Mouse (Mus musculus) hindbrain, embryonic 14.5 days (tissue): ENCODE measurements around the gene Cluap1. TPM values are rescaled to one million over a fixed set of nuclear protein-coding genes. Genes with fewer than 3 reads are reported as not detected.

ENCODE experiments used
- ATAC-seq: fragments of 200-750 bp; cut with Nextera tagmentation; 2 replicates; pipeline ENCODE4 v1.8.0; 2017; ENCODE audit warnings: moderate number of reproducible peaks, mild to moderate bottlenecking, moderate TSS enrichment, moderate library complexity; ENCODE audit not compliant: low FRiP score
- DNase-seq: peaks from one replicate; pipeline ENCODE4 v3.0.0-alpha.2; 2015; ENCODE audit warnings: low spot score
- H3K27ac ChIP-seq: fragments of 300-500 bp; sonication (generic); 2 replicates; pipeline ENCODE4 v1.5.1; 2014; ENCODE audit warnings: mild to moderate bottlenecking, moderate library complexity
- H3K27me3 ChIP-seq: fragments of 300-500 bp; sonication (generic); 2 replicates; pipeline ENCODE4 v1.6.1; 2014; ENCODE audit warnings: mild to moderate bottlenecking, low read length, mixed read lengths; ENCODE audit not compliant: control insufficient read depth, insufficient read depth
- H3K36me3 ChIP-seq: fragments of 300-500 bp; sonication (generic); replicated peaks from 2 replicates; pipeline ENCODE4 v1.6.1; 2014; ENCODE audit not compliant: control insufficient read depth, insufficient read depth
- H3K4me1 ChIP-seq: fragments of 300-500 bp; sonication (generic); replicated peaks from 2 replicates; pipeline ENCODE4 v1.6.1; 2014; ENCODE audit warnings: antibody characterized with exemption, low read length, mixed read lengths; ENCODE audit not compliant: control insufficient read depth, insufficient read depth
- H3K4me2 ChIP-seq: fragments of 300-500 bp; sonication (generic); replicated peaks from 2 replicates; pipeline ENCODE4 v1.6.1; 2014; ENCODE audit warnings: mild to moderate bottlenecking, moderate library complexity
- H3K4me3 ChIP-seq: fragments of 300-500 bp; sonication (generic); replicated peaks from 2 replicates; pipeline ENCODE4 v1.5.1; 2014; ENCODE audit warnings: mild to moderate bottlenecking, low read length
- H3K9ac ChIP-seq: fragments of 300-500 bp; sonication (generic); 2 replicates; pipeline ENCODE4 v1.6.1; 2014
- H3K9me3 ChIP-seq: fragments of 300-500 bp; sonication (generic); 2 replicates; pipeline ENCODE4 v1.6.1; 2016; ENCODE audit warnings: low read length; ENCODE audit not compliant: control insufficient read depth
- WGBS: fragments of 180-500 bp; shearing (Covaris S2); extraction: QIAGEN DNeasy Blood & Tissue Kit; methylation state at CpG from one replicate; pipeline ENCODE4 v1.1.7; 2014; 5-methylcytosine and 5-hydroxymethylcytosine counted together
- polyA plus RNA-seq: library from polyadenylated mRNA; unstranded; fragments of >200 nt; fragmentation: Nextera tagmentation; extraction: Ambion mirVana; gene quantifications from 2 replicates; pipeline ENCODE4 v1.2.1, GENCODE M21; 2014

Cluap1 gene
- 37.4 and 40.8 TPM in 2 replicates for polyA plus RNA-seq

DNA sequence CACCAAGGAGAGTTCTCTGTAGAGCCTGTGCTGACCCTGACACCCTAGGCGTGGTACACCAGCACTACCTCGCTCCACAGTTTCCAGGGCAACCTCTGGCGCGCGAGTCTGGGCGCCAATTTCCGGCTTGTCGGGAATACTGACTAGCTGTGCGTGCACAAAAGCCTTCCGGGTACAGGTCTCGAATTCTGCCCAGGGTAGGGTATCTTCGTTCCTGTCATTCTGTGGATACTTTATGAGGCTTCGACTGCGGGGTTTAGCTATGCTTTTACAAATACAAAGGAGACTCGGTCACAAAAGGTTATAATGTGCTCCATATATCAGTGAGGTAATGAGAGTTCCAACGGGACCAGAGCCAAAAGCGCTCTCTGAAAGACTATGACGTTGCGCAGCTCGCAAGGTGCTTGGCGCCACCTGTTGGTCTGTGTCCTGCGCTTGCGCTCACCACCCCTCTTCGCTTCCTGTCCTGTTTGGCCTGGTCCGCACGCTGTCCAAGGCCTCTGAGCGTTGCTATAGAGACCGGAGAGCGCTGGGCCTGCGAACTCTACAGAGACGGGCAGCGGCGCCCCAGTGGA is at the start of gene Cluap1, which contains the start of gene 1700037C18Rik:
Gene Cluap1 (plus strand): TSS at position 265 of the 575 bp plus-strand sequence.
Gene 1700037C18Rik (minus strand): TSS at position 153 of the 575 bp plus-strand sequence.
- WGBS, result under 1% methylated on average over 33 of the region's 33 CpGs
- ATAC-seq (peak; percentile 96), DNase-seq (peak; percentile 92)
- peak within 1 kb of the TSS; percentile 75 for H3K27ac ChIP-seq
- no peaks in the 10 kb centered on the region for H3K27me3 ChIP-seq
- no peaks in the 10 kb centered on the region for H3K9me3 ChIP-seq
- peaks cover 51% of the 10 kb centered on the region for H3K36me3 ChIP-seq
- peak within 1 kb of the TSS; percentile 71 for H3K9ac ChIP-seq
- H3K4me3 ChIP-seq, result peak within 1 kb of the TSS; percentile 58
- peak within 1 kb of the TSS; percentile 78 for H3K4me2 ChIP-seq
- H3K4me1 ChIP-seq, result peaks cover 13% of the 10 kb centered on the region

DNA sequence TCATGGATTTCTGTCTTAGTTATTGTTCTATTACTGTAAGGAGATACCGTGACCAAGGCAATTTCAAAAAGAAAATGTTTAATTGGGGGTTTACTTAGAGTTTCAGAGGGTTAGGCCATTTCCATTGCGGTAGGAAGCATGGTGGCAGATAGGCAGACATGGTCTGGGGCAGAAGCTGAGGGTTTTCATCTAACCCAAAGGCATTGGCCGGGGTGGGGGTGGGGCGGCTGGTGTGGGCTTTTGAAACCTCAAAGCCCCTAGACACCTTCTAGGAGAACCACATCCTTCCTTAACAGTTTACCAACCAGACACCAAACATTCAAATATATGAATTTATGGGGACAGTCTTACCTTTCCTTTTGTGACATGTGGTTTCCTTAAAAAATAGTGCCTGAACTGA is 49.3 kb upstream of the Cluap1 start:
- no peak for ATAC-seq

DNA sequence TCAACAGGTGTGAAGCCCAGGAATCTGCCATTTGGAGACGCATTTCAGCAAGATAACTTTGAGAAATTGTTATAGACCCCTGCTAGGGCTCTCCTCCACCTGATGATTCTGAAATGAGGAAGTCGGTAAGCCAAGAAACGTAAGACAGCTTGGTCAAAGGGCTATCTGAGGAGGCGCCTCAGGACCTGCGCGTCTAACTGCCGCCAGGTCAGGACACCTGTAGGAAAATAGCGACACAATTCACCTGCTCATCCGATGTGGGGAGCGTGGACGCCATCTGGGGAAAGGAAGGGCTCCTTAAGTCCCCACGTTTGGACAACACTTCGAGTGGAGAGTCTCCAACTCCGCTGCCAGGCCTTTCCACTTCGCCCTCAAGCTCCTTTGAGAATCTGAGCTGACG is 36.8 kb upstream of the Cluap1 start:
- no peaks in the 10 kb centered on the region for H3K27me3 ChIP-seq
- no peak for DNase-seq
- 1% methylated on average over 16 of the region's 16 CpGs for WGBS
- peak; percentile 17; the same call in 1 of the 2 replicates for ATAC-seq
- H3K4me2 ChIP-seq, result peak overlapping the region; percentile 94
- H3K9ac ChIP-seq, result peak overlapping the region; percentile 64
- peak overlapping the region; percentile 48; the same call in 1 of the 2 replicates for H3K27ac ChIP-seq
- peaks cover 27% of the 10 kb centered on the region for H3K36me3 ChIP-seq
- H3K9me3 ChIP-seq, result no peaks in the 10 kb centered on the region
- H3K4me1 ChIP-seq, result peaks cover 12% of the 10 kb centered on the region
- peak overlapping the region; percentile 44 for H3K4me3 ChIP-seq

More for the DNA sequence above, 49.3 kb upstream of the Cluap1 start:
- H3K4me3 ChIP-seq, result no peak overlapping the region
- H3K27me3 ChIP-seq, result no peaks in the 10 kb centered on the region
- H3K36me3 ChIP-seq, result peaks cover 35% of the 10 kb centered on the region
- H3K9me3 ChIP-seq, result no peaks in the 10 kb centered on the region
- no peak overlapping the region for H3K4me2 ChIP-seq
- H3K27ac ChIP-seq, result no peak overlapping the region
- no peak for DNase-seq
- no peaks in the 10 kb centered on the region for H3K4me1 ChIP-seq
- H3K9ac ChIP-seq, result no peak overlapping the region
- 98% methylated on average over 4 of the region's 4 CpGs for WGBS

DNA sequence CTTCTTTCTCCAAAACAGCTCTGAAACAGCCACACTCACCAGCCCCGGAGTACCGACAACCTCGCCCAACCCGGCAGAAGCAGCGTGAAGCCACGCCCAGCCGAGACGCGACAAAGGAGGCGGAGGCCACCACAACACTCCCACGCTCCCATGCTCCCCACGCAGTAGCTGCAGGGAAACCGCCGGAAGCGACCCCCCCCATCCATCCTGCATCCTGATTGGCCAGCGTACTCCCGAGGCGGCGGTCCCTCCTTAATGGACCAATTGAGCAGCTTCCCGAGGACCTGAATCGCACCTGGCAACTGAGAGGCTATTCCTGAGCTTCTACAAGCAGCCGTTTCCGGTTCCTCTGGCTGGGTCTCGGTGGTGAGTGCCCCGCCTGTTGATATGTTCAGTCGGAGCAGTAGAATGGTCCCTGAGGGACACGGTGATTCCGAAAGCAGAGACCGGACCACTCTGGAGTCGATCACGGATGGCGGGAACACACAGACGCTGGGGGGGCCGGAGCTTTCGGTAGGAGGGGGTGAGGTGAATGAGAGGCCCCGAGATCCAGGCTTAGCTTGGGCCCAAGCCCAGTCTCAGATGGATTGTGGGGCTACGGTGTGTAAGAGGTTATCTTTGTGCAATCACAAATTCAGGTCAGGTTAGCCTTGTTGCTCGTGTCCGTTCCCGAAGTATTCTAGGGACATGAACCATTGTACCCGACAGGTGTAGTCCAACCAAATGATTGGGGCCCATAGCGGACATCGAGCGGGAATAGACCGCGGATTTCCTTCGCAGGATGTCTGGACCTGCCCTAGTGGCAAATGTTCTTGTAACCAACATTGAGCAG is 36.2 kb upstream of the Cluap1 start, which contains the start of gene Naa60:
Gene Naa60 (plus strand): TSS at position 160 of the 832 bp plus-strand sequence.
- Histone ChIP-seq H3K4me1 (peaks cover 12% of the 10 kb centered on the region), H3K9me3 (no peaks in the 10 kb centered on the region), H3K36me3 (peaks cover 29% of the 10 kb centered on the region), H3K27me3 (no peaks in the 10 kb centered on the region), H3K4me3 (peak within 1 kb of the TSS; percentile 44), H3K4me2 (peak within 1 kb of the TSS; percentile 94), H3K9ac (peak within 1 kb of the TSS; percentile 64), H3K27ac (peak within 1 kb of the TSS; percentile 48; the same call in 1 of the 2 replicates)
- peak; percentile 97 for ATAC-seq
- 4% methylated on average over 47 of the region's 47 CpGs for WGBS
- DNase-seq, result peak; percentile 87

DNA sequence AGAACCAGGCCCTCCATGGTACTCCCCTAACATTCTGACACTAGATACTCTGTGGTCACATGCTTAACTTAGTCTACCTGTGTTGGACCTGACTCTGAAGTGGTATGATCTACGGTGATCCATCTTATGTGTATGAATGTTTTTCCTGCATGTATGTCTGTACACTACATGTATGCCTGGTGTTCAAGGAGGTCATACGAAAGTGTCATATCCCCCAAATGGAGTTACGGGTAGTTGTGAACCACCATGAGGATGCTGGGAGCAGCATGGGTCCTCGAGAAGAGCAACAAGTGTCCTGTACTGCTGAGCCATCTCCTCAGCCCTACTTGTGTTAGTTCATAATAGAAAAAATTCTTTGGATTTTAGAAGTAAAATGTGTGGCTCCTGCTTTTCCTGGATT is 32.3 kb upstream of the Cluap1 start:
- H3K27me3 ChIP-seq, result no peaks in the 10 kb centered on the region
- ATAC-seq, result no peak
- H3K4me2 ChIP-seq, result no peak overlapping the region
- no peak overlapping the region for H3K9ac ChIP-seq
- peaks cover 12% of the 10 kb centered on the region for H3K4me1 ChIP-seq
- WGBS, result 94% methylated on average over 4 of the region's 4 CpGs
- peaks cover 35% of the 10 kb centered on the region for H3K36me3 ChIP-seq
- H3K9me3 ChIP-seq, result no peaks in the 10 kb centered on the region
- no peak for DNase-seq
- no peak overlapping the region for H3K27ac ChIP-seq
- no peak overlapping the region for H3K4me3 ChIP-seq

DNA sequence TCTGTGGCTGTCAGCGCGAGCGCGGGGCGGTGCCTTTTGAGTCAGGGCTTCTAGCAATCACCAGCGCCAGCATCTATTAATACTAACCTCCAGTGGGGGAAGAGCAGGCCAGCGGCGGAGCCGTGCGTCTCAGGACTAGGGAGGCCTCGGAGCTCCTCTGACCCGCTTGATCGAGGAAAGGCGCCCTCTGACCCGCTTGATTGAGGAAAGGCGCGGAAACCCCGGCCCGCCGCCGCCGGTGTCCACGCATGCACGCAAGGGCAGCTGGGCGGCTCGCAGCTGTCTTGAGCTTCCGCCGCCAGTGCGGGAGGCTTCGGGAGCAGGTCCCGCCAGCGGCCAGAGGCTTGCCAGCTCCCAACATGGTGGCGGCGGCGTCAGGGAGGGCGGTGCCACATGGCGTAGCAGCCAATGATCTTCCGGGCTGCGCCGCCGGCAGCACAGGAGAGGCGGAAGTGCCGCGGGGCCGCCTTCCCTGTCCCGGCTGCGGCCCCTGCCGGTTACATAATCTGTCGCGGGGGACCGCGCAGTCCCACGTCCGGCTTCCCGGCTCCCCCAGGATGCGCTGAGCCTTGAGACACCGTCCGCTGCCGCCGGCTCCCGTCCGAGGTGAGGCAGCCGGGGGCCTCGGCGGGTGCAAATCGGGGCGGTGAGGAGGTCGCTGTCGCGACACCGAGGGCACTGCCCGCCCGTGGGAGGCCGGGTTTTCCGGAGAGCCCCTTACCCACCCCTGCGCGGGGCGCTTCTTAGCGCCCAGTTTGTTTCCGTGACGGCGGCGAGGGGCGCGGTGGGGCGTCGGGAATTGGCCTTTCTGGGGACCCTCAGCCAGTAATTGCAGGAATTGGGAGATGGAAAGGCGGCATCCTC is 24.2 kb upstream of the Cluap1 start, which contains the start of the genes Zfp597 and Gm20695:
Gene Zfp597 (minus strand): TSS at position 361 of the 864 bp plus-strand sequence.
Gene Gm20695 (plus strand): TSS at position 448 of the 864 bp plus-strand sequence.
- H3K9ac ChIP-seq, result peak within 1 kb of the TSS; percentile 92
- peaks cover 18% of the 10 kb centered on the region for H3K4me1 ChIP-seq
- H3K4me2 ChIP-seq, result peak within 1 kb of the TSS; percentile 80
- H3K4me3 ChIP-seq, result peak within 1 kb of the TSS; percentile 94
- peaks cover 4% of the 10 kb centered on the region for H3K36me3 ChIP-seq
- WGBS, result under 1% methylated on average over 88 of the region's 88 CpGs
- H3K9me3 ChIP-seq, result no peaks in the 10 kb centered on the region
- no peaks in the 10 kb centered on the region for H3K27me3 ChIP-seq
- DNase-seq (peak; percentile 90), ATAC-seq (peak; percentile 99)
- peak within 1 kb of the TSS; percentile 95 for H3K27ac ChIP-seq

DNA sequence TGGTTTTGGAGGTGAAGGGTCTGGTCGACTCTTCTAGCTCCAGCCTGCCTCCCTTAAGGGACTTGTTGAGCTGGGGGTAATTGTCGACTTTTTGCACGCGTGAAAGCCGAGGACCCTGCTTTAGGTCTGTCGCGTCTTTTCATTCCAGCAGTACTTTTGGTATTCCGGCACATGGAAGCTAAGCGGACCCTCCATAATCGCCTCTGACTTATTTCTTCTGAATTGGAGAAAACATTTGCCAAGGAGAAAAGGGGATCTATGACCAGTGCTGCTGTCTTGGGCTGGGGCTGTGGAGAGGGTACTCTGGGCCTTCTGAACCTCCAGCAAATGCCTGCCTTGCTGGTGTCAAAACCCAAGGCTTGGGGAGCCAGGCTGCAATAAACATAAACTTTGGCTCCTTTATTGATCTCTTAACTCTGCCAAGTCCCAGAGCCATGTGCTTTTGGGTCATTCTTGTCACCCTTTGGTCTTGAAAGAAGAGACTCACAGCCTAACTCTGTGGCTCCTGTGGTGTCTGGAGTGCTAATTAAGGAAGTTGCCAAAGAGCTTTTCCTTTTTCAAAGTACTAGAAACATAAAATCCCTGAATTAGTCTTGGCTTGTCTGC is 23.4 kb upstream of the Cluap1 start:
- 3% methylated on average over 10 of the region's 10 CpGs for WGBS
- Histone ChIP-seq H3K4me1 (peaks cover 18% of the 10 kb centered on the region), H3K4me2 (peak overlapping the region; percentile 80), H3K9ac (peak overlapping the region; percentile 92), H3K9me3 (no peaks in the 10 kb centered on the region), H3K27me3 (no peaks in the 10 kb centered on the region), H3K4me3 (peak overlapping the region; percentile 94), H3K27ac (peak overlapping the region; percentile 95), H3K36me3 (no peaks in the 10 kb centered on the region; the same call in 1 of the 2 replicates)
- DNase-seq, result no peak
- ATAC-seq, result peak; percentile 1; the same call in 1 of the 2 replicates

DNA sequence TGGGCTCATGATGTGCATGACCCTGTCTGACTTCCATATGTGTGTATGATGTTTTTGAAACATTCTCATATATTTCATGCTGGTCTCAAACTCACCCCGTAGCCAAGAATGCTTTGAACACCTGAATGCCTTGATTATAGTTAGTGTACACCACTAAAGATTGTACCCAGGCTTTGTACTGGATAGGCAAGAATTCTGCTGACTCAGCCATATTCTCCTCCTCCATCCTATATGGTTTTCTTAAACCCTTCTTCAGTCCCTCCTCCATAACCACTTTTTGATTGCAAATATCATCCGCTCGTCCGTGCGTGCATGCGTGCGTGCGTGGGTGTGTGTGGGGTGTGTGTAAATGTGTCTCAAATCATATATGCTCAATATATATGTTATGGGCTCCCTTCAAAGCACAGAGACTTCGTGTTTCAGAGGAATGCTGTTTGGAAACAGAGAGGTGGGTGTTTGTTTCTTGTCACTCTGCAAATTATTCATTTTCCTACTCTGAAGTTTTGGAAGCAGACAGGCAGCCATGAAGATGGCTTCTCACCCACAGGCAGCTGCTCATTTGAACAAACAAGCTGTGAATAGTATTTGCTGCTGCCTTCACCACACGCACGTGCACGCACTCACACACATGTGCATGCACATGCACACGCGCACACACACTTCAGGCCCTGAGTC is 16.8 kb upstream of the Cluap1 start:
- whole genome bisulfite sequencing, result 95% methylated on average over 14 of the region's 14 CpGs
- no peaks in the 10 kb centered on the region for H3K4me1 ChIP-seq

More for the DNA sequence above, 16.8 kb upstream of the Cluap1 start:
- no peak for ATAC-seq
- no peaks in the 10 kb centered on the region for H3K9me3 ChIP-seq
- peaks cover 17% of the 10 kb centered on the region for H3K36me3 ChIP-seq
- H3K4me3 ChIP-seq, result no peak overlapping the region
- no peaks in the 10 kb centered on the region for H3K27me3 ChIP-seq
- H3K9ac ChIP-seq, result no peak overlapping the region
- DNase-seq, result no peak
- H3K27ac ChIP-seq, result no peak overlapping the region
- no peak overlapping the region for H3K4me2 ChIP-seq
